Mouse (Mus musculus) T-helper 17 cell (primary cell): Measurements from ENCODE around the gene 1700020N01Rik.

Experiments used
- in situ Hi-C, 2 experiments: fragments of 300-600 bp; cut with MboI, MseI; formaldehyde crosslinking; loops; 1 replicate in 1 of 2; 2 replicates in 1 of 2; pipeline ENCODE4 v1.15.1; 2025; ENCODE audit warnings: high pct_unique_total_duplicates in 2 of 2

The 1700020N01Rik gene

DNA sequence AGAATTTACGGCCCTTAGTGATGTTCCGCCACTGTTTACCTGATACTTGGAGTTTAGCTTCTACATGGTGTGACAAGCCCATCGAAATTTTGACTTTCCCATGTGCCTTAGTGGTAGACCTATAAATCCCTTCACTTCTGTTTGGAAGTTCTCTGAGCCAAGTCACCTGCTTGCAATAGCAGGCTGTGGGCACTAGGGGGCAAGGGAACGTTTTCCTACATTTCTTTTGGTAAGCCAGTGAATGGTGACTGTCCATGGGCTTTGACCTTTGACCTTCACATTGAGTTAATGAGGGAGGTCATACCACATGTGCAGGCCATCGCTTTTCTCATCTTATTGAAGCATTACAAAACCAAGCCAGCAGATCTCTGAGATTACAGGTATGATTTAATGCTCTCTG, 8.0 kb downstream of the 1700020N01Rik start:
- in situ Hi-C loops = loop anchor here in 1 of 2 experiments (5.0 kb wide), 1 partner anchor 396 kb away; no protein-coding TSS in a partner anchor

DNA sequence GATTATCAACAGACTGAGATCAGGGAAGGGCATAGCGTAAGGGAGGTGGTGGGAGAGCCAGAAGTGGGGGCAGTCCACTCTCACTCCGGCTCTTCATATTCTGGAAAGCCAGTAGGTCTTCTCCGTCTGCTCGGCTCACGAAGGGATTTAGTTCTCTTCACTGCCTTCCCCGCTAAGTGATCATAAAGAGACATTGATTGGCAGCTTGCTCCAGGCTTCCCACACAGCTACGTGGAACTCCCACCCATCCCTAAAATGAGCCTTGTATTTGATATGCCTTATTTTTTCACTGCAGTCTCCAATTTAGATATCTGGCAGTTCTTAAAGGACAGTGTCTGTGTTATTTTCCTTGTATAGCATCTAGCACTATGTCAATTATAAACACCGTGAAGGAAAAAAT, 11.5 kb downstream of the 1700020N01Rik start:
- in situ Hi-C loops = loop anchor here in 1 of 2 experiments (5.0 kb wide), 1 partner anchor 393 kb away; no protein-coding TSS in a partner anchor

DNA sequence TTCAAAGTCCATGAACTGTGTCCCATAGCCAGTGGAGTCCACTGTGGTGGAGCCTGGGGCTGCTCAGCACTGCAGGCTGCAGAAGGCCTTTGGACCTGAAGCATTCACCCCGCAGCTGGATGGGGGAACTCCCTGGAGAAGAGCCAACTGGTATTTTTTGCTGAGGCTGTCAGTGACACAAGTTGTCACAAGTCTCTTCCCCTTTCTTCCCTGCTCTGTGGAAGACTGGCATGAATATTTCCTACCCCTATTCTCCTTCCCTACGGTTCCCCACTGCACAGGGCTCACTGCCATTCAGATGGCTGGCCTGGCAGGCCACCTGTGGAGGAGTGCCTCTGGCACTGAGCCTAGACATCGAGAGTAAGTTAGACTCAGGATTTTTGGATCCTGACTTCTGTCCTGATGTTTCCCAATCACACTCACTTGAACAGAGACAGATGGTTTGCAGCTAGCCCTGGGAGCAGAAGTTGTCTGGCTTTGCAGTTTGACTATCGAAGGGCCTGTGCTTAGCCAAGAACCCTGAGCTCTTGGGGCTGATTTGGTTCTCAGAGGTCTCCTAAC, 12.1 kb downstream of the 1700020N01Rik start:
- in situ Hi-C loops = no loop called here

DNA sequence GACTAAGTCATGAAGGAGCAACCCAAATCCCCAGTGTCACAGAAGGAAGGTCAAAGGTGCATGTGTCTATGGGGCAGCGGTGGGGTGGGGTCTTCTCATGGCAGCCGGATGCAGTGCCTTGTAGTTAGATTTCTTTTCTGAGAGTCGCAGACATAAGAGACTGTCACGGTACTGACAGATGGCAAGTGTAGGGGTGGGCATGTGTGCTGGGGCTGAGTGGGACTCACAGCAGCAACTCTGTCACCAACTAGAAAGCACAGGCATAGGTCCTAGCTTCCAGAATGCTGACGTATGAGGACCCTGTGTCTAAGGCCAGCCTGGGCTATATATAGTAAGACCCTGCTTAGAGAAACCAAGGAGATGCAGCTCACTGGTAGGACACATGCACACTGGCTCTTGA, 12.7 kb downstream of the 1700020N01Rik start:
- in situ Hi-C loops = no loop called here

DNA sequence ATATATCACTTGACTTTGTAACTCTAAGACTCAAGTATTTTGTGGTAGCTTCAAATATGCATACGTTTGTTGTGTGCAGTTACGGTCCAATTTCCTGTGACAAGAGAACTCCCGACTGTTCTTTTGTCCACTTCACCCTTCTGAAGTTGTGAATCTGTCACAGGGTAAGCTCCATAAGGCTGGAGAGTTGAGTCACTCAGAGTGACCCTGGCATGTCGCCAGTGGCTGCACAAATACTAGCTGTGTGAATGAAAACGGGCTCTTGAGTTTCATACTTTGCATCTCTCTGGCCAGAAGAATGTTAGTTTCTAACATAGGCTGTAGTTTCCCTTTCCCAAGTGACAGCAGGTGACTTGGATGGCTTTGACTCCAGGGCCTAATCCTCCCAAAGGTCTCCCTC, 14.0 kb downstream of the 1700020N01Rik start:
- in situ Hi-C loops = no loop called here

DNA sequence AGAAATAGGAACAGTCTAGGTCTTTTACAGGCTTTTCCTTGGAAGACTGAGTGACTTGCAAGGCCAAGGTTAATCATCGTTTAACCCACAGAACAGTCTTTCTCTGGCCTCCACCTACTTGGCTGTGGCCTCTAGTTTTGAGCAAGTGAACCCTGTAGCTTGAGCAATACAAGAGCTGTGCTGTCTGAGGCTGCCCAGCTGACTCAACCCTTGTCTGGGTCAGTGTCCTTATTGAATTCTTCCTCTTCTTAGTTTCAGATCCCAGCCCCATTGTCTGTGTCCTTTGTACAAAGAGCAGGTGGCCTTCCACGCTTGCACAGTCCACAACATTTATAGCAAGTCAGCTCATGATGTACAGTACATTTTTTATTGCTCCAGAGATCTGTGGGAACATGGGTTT, 16.6 kb downstream of the 1700020N01Rik start:
- in situ Hi-C loops = no loop called here

DNA sequence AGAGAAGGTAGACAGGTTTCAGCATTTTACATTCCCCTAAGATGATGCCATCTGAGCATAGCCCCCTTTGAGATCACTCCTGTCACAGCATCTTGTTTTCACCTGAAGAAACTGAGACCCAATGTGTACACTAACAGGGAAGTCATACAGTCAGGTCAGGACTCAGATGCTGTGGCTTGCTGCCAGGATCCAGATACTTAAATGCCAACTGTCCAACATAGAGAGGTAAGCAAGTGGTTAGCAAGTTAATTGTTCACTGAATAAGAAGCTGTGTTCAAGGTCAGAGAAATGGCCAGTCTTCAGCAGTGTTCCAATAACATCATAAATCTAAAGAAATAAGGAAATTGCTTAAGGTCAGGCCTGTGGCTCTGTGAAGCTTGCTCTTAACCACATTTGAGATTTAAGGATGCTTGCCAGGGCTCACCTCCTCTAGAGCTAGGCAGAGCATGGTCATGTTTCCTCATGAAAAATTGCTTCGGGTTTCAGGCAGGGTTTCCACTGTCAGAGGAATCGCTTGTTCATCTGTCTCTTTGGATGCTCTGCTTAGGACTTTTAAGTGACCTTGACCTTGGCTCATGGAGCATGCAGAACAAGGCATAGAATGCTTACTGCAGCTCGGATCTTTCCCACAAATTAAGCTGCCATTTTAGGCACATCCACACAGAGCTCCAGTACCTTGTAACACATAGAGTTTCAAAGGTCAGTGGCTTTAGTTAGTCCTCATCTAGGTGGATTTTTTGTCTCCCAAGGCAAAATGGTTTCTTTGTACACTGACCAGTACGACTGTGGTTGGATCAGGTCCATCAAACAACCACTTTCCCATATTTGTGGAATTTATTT, 20.3 kb downstream of the 1700020N01Rik start:
- in situ Hi-C loops = no loop called here

DNA sequence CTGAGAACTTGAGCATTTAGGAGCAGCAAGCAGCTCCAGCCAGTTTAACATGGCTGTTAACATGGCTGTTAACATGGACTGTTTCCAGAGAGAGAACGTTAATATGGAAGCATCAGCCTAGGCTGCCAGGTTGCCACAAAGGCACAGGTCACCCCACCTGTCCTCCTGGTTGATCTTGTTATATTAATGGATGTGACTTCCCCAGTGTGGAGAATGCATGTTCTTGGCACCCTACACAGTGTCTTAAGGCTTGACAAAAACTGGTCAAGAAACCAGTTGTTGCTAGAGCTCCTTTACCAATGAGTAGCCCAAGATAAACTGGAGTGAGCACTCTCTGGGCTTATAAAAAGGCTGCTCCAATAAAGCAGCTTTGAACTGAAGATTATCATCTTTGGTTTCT, 21.6 kb downstream of the 1700020N01Rik start:
- in situ Hi-C loops = no loop called here

DNA sequence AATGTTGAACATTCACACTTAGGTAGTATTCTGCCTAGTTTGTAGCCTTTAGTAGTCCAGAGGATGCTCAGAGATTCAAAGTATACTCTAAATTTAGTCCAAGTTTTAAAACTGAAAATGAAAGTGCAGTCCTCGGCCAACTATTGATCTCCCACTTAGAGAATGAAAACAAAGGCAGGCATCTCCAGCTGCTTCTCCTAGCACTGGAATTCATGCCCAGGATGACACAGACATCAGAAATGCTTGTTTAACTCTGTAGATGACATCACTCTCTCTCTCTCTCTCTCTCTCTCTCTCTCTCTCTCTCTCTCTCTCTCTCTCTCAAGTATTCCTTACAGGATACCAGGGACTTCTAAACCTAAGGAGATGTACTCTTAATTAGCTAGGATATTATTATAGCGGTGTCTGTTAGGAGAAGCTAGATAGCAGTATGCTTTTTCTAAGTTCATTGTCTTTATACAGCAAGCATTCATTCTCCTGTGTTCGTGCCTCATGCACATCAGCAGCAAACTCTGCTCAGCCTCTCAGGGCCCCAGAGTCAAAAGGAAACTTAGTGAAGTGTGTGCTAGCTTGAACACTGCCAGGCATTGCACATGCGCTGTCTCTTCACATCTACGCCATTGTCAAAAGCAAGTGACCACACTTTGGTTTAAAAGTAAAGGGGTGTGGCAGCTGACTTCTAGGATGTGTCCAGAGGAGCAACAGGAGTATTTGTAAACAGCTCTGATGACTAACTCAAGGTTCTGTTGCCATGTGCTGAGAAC, 26.0 kb downstream of the 1700020N01Rik start:
- in situ Hi-C loops = loop anchor here in 1 of 2 experiments (5.0 kb wide), 1 partner anchor 47 kb away; no protein-coding TSS in a partner anchor

DNA sequence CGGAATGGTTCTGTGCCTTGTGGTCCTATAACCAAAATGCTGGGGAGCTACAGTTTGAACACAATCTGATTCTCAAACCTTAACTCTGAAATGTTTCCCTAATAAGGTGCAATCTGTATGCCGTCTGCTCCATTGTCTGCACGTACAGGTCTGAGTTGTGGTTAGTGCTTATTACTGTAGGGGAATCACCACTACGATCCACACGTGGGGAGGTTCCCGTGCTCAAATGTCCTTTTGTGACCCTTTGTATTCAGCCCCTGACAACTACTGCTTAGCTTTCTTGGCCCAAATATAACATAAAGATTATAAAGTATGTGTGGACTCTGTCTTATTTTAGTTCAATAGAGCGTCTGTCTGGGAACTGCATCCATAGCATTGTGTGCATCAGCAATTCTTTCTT, 29.1 kb downstream of the 1700020N01Rik start:
- in situ Hi-C loops = loop anchor here in 1 of 2 experiments (5.0 kb wide), 1 partner anchor 50 kb away; no protein-coding TSS in a partner anchor

DNA sequence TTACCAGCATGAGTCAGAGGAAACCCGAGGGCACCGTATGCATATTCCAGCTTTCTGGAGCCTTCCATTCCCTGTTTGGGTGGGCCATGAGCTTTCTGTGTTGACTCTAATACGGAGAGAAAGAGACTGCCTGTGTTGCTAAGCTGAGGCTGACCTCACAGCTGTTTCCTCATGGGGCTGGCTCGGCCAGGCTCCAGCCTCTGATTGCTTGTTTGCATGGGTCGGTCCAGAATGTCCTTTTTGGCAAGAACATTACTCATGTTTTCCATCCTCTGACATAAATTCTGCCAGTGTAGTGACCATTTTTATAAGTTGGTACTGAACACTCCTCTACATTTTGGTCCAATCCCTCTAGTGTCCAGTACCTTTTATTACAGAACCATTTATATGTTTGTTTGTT, 35.6 kb downstream of the 1700020N01Rik start:
- in situ Hi-C loops = no loop called here

DNA sequence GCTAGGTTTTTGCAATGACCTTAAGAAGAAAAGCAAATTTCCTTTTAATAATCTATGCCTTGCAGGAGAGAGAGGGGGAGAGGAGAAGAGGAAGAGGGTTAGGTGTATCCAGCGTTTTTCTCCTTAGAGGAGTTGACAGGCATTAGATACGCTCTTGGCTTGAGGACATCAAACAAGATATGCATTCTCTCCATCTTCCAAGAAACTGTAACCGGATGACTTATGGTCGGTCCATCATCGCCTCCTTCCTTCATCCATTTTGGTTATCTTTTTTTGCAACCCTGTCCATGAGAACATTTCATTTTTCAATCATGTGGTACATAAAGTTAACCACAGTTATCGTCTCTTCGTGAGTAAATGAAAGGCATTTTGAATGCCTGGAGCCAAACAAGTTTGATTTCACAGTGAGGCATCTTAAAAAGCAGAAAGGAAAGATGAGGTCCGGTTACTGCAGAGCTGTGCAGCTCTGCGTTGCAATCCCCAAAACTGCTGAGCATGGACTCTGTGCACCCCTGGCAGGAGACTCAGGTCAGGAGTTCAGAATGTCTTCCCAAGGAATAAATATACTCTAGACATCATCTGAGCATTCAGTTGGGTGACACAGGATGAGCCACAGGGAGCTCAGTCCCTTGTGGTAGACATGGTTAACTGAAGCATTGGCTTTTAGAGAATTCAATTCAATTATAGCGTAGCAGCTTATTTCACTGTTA, 36.2 kb downstream of the 1700020N01Rik start:
- in situ Hi-C loops = no loop called here

DNA sequence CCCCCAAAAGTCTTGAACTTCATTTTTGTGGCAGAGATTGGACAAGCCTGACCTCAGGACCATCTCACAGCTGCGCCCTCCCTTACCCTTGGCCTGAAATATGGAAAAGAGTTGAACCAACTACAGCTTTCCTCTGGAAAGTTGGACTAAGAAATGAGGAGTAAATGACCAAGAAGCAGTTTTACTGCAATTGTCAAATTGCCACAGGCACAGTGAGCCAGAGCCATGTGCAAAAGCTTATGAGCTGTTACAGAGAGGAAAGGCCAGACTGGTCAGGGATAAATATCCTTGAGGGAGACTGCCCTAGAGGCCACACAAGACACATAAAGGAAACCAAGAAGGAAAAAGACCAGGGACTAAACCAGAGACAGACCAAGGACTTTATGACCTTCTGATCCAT, 38.5 kb downstream of the 1700020N01Rik start:
- in situ Hi-C loops = no loop called here

DNA sequence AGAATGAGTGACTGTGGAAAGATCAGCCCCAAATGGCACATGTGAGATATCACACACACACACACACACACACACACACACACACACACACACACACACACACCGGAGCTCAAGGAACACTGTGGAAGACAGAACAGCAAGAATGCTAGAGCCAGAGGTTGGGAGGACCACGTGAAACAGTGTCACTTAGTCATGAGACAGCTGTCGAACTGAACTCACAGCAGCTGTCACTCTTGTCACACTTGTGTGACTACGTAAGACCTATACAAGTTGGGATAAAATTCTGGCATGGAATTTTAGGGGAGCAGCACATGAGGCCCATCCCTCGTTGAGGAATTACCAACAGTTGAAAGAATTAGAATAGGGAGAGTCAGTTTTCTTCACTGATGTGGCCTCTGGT, 39.7 kb downstream of the 1700020N01Rik start:
- in situ Hi-C loops = no loop called here

DNA sequence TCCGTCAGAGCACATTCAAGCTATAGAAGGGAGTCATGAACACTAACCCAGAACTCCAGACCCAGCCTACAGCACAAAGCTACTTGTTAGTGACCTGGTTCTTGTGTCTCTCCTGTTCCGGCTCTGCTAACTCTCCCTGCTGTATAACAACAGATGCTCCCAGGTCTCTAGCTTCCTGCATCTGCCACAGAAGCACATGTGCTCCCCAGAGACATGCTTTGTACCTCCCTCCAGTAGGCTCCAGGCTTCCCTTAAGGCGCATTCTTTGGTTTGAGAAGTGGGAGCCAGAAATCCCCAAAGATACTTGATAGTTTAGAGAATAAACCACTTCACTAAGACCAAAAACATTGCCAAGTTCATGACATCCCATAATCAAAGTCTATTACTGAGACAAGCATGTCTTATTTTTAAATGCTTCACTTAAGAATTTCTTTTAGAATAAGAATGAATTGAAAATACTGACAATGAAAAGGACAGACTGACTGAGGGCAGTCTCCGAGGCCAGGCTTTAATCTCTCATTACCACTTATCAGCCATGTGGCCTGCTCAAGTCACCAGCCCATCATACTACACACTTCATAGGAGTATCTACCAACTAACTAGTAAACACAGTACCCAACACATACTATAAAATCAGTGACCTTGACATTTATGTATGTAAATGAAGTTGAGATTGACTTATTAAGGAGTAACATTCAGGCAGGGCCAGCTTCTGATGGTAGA, 43.2 kb downstream of the 1700020N01Rik start:
- in situ Hi-C loops = no loop called here

DNA sequence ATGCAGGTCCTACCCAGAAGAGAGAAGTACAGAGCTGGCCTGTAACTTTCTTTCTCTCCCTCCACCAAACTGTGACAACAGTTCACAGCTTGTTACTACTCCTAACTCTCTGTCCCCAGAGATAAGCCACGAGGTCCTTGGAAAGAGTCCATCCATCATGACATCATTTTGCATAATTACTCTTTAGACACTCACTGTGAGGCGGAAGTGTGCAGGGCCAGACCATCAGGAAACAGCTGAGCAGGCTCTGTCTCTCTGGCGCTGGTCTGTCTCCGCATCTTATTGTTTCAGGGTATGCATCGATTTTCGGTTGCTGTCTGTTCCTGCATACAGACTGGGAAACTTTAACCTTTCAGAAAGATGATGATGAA, 43.8 kb downstream of the 1700020N01Rik start:
- in situ Hi-C loops = no loop called here

DNA sequence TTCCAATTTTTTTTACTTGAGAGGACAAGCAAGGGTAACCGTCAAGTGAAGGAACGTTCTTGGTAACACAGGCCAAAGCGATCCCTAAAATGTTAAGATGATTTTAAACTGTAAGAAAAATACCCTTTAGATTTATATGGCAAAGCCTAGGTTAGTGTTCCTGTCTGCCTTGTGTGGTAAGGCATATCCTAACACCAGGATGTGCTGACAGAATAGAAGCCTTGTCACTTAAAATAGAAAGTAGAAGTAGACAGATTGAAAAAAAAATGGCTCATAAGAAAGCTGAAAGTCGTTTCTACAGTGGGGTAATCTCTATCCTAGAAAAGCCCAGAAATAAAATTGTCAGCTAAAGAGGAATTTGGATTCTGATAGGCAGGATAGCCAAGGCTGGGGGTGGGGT, 58.4 kb downstream of the 1700020N01Rik start:
- in situ Hi-C loops = no loop called here

DNA sequence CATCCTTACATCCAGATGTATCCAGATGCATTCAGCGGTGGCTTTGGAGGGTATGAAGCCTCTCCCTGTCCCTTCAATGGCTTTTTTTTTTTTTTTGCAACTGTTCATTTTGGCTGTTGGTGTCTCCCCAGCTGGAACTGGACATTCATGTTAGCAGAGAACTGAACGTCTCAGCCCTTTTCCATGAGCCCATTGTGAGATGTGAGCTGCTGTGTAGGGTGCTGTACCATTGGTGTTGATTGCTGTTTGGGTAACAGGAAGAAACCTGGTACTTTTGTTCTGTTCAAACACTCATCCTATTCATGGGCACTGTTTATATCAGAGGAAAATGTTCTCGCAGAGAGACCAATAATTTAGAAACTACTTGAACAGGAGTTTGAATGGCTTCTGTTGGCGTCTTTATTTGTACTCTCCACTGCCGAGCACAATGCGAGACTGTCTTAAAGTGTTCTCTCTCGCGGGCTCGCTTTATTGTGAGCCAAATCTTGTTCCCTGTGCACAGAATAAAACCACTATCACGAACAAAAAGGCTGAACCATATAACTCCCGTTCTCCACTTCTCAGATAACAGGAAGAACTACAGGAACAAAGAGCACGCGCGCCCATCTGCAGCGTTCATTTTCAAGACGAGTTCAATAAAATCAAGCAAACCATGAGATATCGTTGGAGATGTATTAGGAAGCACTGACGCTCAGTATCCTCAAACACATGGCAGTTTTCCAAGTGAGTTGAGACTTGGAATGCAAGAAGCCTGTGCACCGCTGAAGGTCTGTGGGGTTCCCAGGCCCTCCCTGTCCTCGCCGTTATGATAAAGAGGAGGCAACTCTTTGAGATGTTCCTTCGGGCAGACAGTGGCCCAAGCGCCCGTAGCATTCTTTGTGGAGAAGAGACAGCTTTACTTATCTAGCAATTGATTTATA, 59.7 kb downstream of the 1700020N01Rik start:
- in situ Hi-C loops = no loop called here

DNA sequence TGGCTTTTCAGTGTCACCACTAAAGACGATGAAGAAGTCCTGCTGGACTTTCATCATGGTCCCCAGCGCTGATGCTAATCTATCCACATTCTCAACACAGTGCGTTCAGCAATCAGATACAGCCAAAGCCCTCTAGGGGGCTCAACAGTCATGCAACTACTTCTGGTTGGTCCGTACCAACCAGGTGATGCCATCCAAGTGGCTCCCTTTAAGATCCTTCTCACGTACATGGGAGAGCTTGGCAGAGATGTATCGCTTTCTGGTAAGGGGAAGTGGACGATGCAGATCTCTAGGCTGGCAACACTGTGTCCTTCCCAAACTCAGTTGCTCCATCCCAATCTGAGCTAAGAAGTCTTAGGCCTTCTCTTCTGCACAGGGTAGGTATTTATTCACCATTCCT, 60.5 kb downstream of the 1700020N01Rik start:
- in situ Hi-C loops = no loop called here
